Mouse (Mus musculus) hindbrain, embryonic 14.5 days (tissue): ENCODE data around the gene Map4k5. TPM values are rescaled to one million over a fixed set of nuclear protein-coding genes. Genes with fewer than 3 reads are reported as not detected.

Experiments
- ATAC-seq: fragments of 200-750 bp; cut with Nextera tagmentation; 2 replicates; pipeline ENCODE4 v1.8.0; 2017; ENCODE audit warnings: moderate number of reproducible peaks, mild to moderate bottlenecking, moderate TSS enrichment, moderate library complexity; ENCODE audit not compliant: low FRiP score
- DNase-seq: peaks from one replicate; pipeline ENCODE4 v3.0.0-alpha.2; 2015; ENCODE audit warnings: low spot score
- H3K27ac ChIP-seq: fragments of 300-500 bp; sonication (generic); 2 replicates; pipeline ENCODE4 v1.5.1; 2014; ENCODE audit warnings: mild to moderate bottlenecking, moderate library complexity
- H3K27me3 ChIP-seq: fragments of 300-500 bp; sonication (generic); 2 replicates; pipeline ENCODE4 v1.6.1; 2014; ENCODE audit warnings: mild to moderate bottlenecking, low read length, mixed read lengths; ENCODE audit not compliant: control insufficient read depth, insufficient read depth
- H3K36me3 ChIP-seq: fragments of 300-500 bp; sonication (generic); replicated peaks from 2 replicates; pipeline ENCODE4 v1.6.1; 2014; ENCODE audit not compliant: control insufficient read depth, insufficient read depth
- H3K4me1 ChIP-seq: fragments of 300-500 bp; sonication (generic); replicated peaks from 2 replicates; pipeline ENCODE4 v1.6.1; 2014; ENCODE audit warnings: antibody characterized with exemption, low read length, mixed read lengths; ENCODE audit not compliant: control insufficient read depth, insufficient read depth
- H3K4me2 ChIP-seq: fragments of 300-500 bp; sonication (generic); replicated peaks from 2 replicates; pipeline ENCODE4 v1.6.1; 2014; ENCODE audit warnings: mild to moderate bottlenecking, moderate library complexity
- H3K4me3 ChIP-seq: fragments of 300-500 bp; sonication (generic); replicated peaks from 2 replicates; pipeline ENCODE4 v1.5.1; 2014; ENCODE audit warnings: mild to moderate bottlenecking, low read length
- H3K9ac ChIP-seq: fragments of 300-500 bp; sonication (generic); 2 replicates; pipeline ENCODE4 v1.6.1; 2014
- H3K9me3 ChIP-seq: fragments of 300-500 bp; sonication (generic); 2 replicates; pipeline ENCODE4 v1.6.1; 2016; ENCODE audit warnings: low read length; ENCODE audit not compliant: control insufficient read depth
- WGBS: fragments of 180-500 bp; shearing (Covaris S2); extraction: QIAGEN DNeasy Blood & Tissue Kit; methylation state at CpG from one replicate; pipeline ENCODE4 v1.1.7; 2014; 5-methylcytosine and 5-hydroxymethylcytosine counted together
- polyA plus RNA-seq: library from polyadenylated mRNA; unstranded; fragments of >200 nt; fragmentation: Nextera tagmentation; extraction: Ambion mirVana; gene quantifications from 2 replicates; pipeline ENCODE4 v1.2.1, GENCODE M21; 2014

The Map4k5 gene
- polyA plus RNA-seq, 1 experiment from 2014 or later: 37.7 TPM

DNA sequence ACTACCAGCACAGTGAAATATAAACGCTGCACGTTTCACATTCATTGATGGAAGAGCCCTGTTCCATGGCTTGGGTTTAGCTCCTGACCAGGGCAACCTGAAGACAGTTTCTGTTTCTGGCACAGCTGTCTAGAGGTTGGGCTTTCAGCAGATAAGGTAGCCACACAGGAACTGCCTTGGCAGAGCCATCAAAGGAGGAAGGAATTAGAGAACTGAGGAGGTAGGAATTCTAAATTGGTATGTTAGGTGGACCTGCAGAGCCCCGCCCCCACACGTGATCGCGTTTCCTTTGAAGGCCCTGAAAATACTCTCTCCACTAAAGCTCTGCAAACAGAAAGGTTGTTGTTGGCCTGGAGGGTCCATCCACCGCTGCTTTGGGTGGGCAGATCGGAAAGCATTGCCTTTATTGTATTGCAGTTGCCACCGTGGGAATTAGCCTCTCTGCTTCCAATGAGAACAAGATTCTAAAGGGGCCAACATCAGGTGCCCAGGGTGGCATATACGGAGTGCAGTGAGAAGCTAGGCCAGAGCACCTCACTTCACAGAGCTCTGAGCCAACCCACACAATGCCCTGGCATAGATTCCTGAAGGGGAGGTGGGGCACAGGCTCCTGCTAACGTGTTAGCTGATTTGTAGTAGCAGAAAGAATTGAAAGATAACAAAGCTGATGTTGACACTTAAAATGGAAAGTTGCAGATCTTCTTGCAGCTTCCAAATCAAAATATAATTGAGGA lies 116.2 kb downstream of the Map4k5 start:
- DNase-seq (no peak), ATAC-seq (no peak)
- H3K9ac ChIP-seq: no peak overlapping the region
- H3K27ac ChIP-seq: no peak overlapping the region
- no peaks in the 10 kb centered on the region for H3K27me3 ChIP-seq
- H3K4me1 ChIP-seq: no peaks in the 10 kb centered on the region
- H3K4me3 ChIP-seq: no peak overlapping the region
- no peaks in the 10 kb centered on the region for H3K9me3 ChIP-seq
- no peak overlapping the region for H3K4me2 ChIP-seq
- H3K36me3 ChIP-seq: no peaks in the 10 kb centered on the region
- 82% methylated on average over 11 of the region's 11 CpGs for WGBS

DNA sequence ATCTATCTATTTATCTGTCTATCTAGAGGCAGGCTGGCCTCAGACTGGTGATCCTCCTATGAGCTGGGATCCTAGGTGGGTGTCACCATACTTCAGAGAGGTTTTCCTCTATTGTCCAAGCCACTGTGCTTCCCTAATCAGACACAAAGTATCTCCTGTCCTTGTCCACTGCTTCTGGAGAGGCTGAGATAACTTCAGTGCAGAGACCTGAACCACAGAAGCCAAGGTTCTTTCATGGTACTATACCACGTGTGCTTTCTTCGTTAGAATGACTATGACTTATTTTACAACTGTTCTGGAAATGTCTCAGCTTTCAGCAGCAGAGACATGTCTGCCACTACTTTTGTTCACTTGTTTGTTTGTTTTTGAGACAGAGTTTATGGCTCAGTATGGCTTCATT lies 124.2 kb downstream of the Map4k5 start:
- no peaks in the 10 kb centered on the region for H3K9me3 ChIP-seq
- no peak overlapping the region for H3K27ac ChIP-seq
- H3K4me3 ChIP-seq: no peak overlapping the region
- peaks cover 7% of the 10 kb centered on the region for H3K4me1 ChIP-seq
- no peaks in the 10 kb centered on the region for H3K36me3 ChIP-seq
- H3K9ac ChIP-seq: no peak overlapping the region
- no peak for ATAC-seq
- H3K4me2 ChIP-seq: no peak overlapping the region
- no peak for DNase-seq
- WGBS: 96% methylated on average over 2 of the region's 2 CpGs
- H3K27me3 ChIP-seq: no peaks in the 10 kb centered on the region

DNA sequence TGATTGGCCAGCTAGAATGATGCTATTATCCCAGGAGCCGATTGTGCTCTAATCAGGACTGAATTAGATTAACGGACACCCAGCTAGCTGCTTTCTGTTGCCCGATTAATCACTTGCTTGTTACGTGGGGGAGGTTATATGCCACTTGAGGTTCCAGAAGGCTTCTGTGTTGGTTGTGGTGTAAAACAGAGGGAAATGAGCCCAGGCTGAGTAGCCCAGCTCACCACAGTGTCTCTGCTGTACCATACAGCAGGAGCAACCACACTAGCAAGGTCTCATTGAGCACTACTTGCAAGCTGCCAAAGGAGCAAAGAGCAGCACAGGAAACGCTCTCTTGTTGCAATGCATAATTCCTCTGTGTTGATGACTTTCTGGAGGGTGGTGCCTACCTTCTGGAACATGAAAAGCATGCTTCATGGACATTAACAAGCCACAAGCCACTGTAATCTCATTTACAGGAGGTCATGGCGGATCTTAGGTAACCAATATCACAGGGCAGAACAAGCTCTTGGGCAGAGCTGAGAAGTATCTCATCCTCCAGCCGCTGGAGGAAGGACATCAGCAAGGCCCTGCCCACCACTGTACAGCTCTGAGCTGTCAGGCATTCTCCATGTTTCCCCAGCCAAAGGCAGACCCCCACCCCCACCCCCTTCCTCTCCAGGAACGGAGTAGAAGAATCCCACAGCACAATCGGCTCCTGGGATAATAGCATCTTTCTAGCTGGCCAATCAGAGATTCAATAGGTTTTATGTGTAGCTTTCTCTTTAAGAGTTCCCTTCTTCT lies 125.3 kb downstream of the Map4k5 start:
- Histone ChIP-seq H3K27ac (0 out of 2 replicates have a peak overlapping the region, but pooled peaks have one; percentile 38), H3K27me3 (no peaks in the 10 kb centered on the region), H3K4me2 (no peak overlapping the region), H3K9ac (no peak overlapping the region), H3K9me3 (no peaks in the 10 kb centered on the region), H3K4me3 (no peak overlapping the region), H3K36me3 (no peaks in the 10 kb centered on the region), H3K4me1 (peaks cover 7% of the 10 kb centered on the region)
- DNase-seq: no peak
- WGBS: 39% methylated on average over 9 of the region's 9 CpGs
- peak; percentile 31 for ATAC-seq

DNA sequence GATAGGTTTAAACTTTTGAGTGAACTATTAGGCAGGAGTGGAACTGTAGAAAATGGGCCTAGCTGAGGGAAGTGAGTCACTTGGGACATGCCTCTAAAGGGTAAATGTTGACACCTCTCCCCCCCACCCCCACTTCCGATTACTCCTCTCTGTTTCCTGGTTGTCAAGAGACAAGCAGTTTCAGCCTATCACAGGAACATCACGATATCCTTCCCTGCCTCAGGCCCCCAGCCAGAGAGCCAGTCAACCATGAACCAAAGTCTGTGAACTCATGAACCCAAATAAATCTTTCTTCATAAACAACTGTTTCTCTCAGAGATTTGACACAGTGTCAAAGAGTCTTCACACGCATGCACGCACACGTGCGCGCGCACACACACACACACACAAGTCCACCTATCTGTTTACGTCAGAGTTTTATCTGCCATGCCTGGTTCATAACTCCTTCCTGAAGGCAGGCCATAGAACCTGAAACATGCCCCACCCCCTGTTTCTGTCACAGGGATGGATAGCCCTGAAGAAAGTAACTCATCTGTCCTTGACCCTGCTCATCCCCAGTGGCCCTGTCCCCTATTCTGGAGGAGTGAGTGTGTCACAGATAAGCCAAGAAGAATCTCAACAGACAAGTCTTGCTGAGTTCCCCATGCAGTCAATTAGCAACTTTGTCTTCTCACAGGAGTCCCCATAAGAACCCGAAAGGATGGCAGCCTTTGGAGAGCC lies 126.7 kb downstream of the Map4k5 start:
- ATAC-seq (no peak), DNase-seq (no peak)
- Histone ChIP-seq H3K4me2 (no peak overlapping the region), H3K4me3 (no peak overlapping the region), H3K27me3 (no peaks in the 10 kb centered on the region), H3K9me3 (no peaks in the 10 kb centered on the region), H3K27ac (no peak overlapping the region), H3K9ac (no peak overlapping the region), H3K36me3 (no peaks in the 10 kb centered on the region), H3K4me1 (peaks cover 7% of the 10 kb centered on the region)
- WGBS: 79% methylated on average over 10 of the region's 10 CpGs

DNA sequence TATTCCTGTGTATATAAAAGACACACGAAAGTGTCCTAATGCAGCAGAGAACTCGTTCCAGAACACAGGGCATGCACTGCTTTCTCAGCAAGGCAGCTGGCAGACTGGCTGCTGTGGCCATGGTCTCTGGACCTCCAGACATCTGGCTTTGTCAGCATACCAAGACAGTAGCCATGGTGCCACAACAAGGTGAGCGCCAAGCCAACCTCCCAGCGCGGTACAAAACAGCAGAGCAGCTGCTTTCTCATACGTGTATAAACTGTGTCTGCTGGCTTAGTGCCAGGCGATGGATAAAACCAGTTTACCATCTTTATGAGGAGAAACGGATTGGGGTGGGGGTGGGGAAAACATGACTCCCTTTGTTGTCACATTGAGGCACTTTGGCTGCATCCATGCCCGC lies 127.5 kb downstream of the Map4k5 start:
- Histone ChIP-seq H3K27ac (no peak overlapping the region), H3K36me3 (no peaks in the 10 kb centered on the region), H3K4me1 (peaks cover 7% of the 10 kb centered on the region), H3K9me3 (no peaks in the 10 kb centered on the region), H3K9ac (no peak overlapping the region), H3K4me3 (no peak overlapping the region), H3K4me2 (no peak overlapping the region), H3K27me3 (no peaks in the 10 kb centered on the region)
- WGBS: 51% methylated on average over 9 of the region's 9 CpGs
- DNase-seq (peak; percentile 56), ATAC-seq (no peak)

DNA sequence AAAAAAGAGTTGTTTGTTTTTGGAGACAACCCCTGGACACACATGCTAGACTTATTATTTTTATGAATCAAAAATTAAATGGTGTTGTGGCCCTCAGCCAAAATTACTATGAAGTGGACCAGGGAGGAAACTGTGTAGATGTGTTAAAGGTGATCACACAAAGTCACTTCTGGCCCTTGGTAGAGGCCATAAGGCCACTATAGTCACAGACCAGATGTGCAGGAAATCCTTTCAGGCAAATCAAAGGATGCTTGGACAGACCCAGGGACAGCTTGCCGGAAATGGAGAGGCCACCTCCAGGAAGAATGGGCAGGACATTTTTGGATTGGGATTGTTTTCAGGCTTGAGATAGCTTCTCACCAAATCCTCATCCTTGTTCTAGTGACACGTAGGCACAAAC lies 131.4 kb downstream of the Map4k5 start:
- DNase-seq: no peak
- Histone ChIP-seq H3K9me3 (no peaks in the 10 kb centered on the region), H3K9ac (no peak overlapping the region), H3K27ac (no peak overlapping the region), H3K4me1 (peaks cover 9% of the 10 kb centered on the region), H3K27me3 (no peaks in the 10 kb centered on the region), H3K4me3 (no peak overlapping the region), H3K4me2 (no peak overlapping the region), H3K36me3 (no peaks in the 10 kb centered on the region)
- no peak for ATAC-seq
- 79% methylated on average over 2 of the region's 2 CpGs for whole genome bisulfite sequencing

DNA sequence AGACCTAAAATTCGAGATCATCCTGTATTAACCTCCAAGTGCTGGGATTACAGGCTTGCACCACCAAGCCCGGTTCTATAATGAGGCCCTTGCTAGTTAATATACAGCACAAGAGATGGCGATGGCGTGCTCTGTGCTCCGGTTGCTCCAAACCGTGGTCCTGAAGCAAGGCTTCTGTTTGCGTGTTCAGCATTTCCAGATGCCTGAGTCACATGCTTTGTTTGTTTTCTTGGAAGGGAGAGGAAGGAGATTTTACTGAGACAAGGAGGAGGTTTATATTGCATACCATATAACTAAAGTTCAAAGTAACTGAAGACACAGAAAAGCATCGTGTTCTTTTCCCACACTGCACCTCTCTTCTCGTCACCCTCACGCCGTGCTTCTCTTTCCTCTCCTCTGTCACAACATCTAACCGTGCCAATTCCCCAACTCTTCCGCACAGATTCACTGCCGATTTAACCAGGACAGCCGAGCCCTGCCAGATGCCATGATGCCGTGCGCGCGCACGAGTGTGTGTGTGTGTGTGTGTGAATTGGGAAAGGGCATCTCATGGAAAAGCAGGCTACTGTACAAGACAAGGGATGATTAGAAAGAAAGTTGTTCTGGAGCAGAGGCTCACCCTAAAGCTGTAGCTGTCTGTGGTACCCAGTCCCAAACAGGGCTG lies 132.1 kb downstream of the Map4k5 start:
- Histone ChIP-seq H3K4me2 (no peak overlapping the region), H3K9me3 (no peaks in the 10 kb centered on the region), H3K36me3 (no peaks in the 10 kb centered on the region), H3K27me3 (no peaks in the 10 kb centered on the region), H3K4me3 (no peak overlapping the region), H3K4me1 (peaks cover 9% of the 10 kb centered on the region), H3K27ac (no peak overlapping the region), H3K9ac (no peak overlapping the region; the same call in 1 of the 2 replicates)
- no peak for DNase-seq
- no peak for ATAC-seq
- 82% methylated on average over 20 of the region's 20 CpGs for WGBS

DNA sequence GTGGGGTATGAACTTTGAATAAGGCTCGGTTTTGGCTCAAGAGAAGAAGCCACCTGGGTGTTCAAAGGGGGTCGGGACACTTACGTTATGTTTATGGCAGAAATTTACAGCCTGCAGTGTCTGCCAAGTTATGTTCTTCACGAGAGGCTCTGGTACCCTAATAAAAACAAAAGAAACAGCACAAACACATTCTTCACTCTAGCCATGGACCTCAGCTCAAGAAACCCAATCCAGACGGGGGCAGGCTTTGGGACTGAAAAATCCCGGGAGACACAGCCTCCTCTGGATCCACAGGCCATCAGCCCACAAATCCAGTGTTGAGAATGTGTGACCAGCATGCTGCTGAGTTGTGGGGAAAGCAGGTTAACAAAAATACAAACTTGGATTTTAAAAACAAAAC lies 133.0 kb downstream of the Map4k5 start:
- Histone ChIP-seq H3K9ac (no peak overlapping the region), H3K9me3 (no peaks in the 10 kb centered on the region), H3K4me1 (peaks cover 9% of the 10 kb centered on the region), H3K27me3 (no peaks in the 10 kb centered on the region), H3K4me2 (no peak overlapping the region), H3K36me3 (no peaks in the 10 kb centered on the region), H3K27ac (no peak overlapping the region), H3K4me3 (no peak overlapping the region)
- ATAC-seq: no peak
- no peak for DNase-seq
- 76% methylated on average over 6 of the region's 6 CpGs for whole genome bisulfite sequencing
